Mouse (Mus musculus): ENCODE data around the gene Fbxo17. TPM values are rescaled to one million over a fixed set of nuclear protein-coding genes. Genes with fewer than 3 reads are reported as not detected.
"Not testable (repeated sequence)": the region's sequence is repeated elsewhere in the genome, so short reads cannot be mapped to it uniquely, and the experiment has no call there.

The Fbxo17 gene
- polyA plus RNA-seq, 1 experiment: 3.3 TPM

DNA sequence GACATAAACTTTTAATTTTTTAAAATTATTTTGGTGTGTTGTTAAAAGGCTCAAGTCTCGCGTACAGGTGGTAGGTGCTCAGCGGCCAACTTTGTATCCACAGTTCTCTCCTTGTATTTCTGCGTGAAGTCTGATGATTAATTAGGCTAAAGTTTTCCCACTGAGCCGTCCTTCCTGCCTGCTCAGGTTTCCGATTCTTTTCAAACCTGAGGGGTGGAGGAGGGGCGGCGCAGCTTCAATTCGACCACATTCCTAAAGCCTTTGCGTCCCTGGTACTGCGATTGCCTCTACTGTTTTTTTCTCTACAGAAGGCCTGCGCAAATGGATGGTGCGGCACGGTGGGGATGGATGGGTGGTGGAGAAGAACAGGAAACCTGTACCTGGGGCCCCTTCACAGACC, 22.2 kb upstream of the Fbxo17 start:
- no peak for TF ChIP-seq CTCF (IDR thresholded peaks at IDR 0.05; ENCODE audit: borderline replicate concordance, extremely low read depth, insufficient read depth, insufficient read length)
- TF ChIP-seq POLR2A (IDR thresholded peaks at IDR 0.05; ENCODE audit: borderline replicate concordance, extremely low read depth, insufficient read depth, insufficient read length, poor library complexity, severe bottlenecking): no peak
- DNase-seq (ENCODE audit: low read depth): peak; percentile 14

DNA sequence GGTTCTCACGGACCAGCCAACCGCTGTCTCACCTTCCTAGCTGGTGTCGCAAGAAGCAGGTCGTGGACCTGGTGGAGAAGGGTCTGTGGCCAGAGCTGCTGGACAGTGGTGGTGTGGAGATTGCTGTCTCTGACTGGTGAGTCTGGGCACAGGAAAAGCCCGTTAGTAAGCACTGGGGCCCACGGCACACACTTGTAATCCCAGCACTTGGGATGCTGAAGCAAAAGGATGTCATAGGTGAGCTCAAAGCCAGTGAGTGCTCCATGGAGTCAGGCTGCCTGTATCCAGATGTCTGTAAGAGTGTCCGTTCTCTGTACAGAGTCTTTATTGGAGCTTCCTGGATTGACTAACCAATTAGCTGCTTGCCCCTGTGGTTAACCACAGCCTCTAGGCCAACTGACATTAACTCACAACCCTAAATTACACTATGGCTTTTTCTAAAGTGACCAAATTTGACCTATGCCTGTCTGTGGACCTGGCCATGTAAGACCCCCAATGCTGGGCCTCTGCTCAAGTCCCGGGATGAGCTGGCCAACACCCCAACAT, 21.6 kb upstream of the Fbxo17 start:
- TF ChIP-seq POLR2A (IDR thresholded peaks at IDR 0.05; ENCODE audit: borderline replicate concordance, extremely low read depth, insufficient read depth, insufficient read length, poor library complexity, severe bottlenecking): no peak
- TF ChIP-seq CTCF (IDR thresholded peaks at IDR 0.05; ENCODE audit: borderline replicate concordance, extremely low read depth, insufficient read depth, insufficient read length): no peak
- DNase-seq (ENCODE audit: low read depth): no peak

DNA sequence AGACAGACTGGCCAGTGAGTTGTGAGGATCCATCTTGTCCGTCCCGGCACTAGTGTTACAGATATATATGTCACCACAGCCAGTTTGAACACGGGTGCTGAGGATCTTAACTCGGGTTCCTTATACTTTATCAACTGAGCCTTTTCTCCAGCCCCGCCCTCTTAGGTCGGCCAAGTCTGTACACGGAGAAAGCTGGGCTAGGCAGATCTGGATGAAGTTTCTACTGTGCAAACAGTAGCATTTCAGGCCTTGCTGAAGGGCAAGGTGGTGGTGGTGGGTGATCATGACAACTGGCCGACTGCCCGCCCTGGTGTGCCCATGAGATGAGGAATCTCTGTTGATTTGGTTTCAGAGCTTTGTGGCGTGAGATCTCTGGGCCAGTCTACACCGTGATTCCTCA, 19.3 kb upstream of the Fbxo17 start:
- TF ChIP-seq POLR2A (IDR thresholded peaks at IDR 0.05; ENCODE audit: borderline replicate concordance, extremely low read depth, insufficient read depth, insufficient read length, poor library complexity, severe bottlenecking): no peak
- TF ChIP-seq CTCF (IDR thresholded peaks at IDR 0.05; ENCODE audit: borderline replicate concordance, extremely low read depth, insufficient read depth, insufficient read length): no peak

DNA sequence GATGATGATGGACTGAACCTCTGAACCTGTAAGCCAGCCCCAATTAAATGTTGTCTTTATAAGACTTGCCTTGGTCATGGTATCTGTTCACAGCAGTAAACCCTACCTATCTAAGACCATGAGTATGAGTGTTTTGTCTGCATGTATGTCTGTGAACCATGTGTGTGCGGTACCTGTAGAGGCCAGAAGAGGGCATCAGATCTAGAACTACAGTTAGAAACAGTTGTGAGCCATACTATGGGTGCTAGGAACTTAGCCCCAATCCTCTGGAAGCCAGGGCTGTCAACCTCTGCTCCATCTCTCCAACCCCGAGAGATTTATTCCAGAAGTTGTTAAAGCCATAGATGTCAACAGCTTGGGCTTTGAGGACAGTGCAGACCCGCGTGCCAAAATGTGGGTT, 16.3 kb upstream of the Fbxo17 start:
- no peak for TF ChIP-seq POLR2A (IDR thresholded peaks at IDR 0.05; ENCODE audit: borderline replicate concordance, extremely low read depth, insufficient read depth, insufficient read length, poor library complexity, severe bottlenecking)
- no peak for TF ChIP-seq CTCF (IDR thresholded peaks at IDR 0.05; ENCODE audit: borderline replicate concordance, extremely low read depth, insufficient read depth, insufficient read length)
- DNase-seq (ENCODE audit: low read depth): no peak

More for the DNA sequence above, 19.3 kb upstream of the Fbxo17 start:
- no peak for DNase-seq (ENCODE audit: low read depth)

DNA sequence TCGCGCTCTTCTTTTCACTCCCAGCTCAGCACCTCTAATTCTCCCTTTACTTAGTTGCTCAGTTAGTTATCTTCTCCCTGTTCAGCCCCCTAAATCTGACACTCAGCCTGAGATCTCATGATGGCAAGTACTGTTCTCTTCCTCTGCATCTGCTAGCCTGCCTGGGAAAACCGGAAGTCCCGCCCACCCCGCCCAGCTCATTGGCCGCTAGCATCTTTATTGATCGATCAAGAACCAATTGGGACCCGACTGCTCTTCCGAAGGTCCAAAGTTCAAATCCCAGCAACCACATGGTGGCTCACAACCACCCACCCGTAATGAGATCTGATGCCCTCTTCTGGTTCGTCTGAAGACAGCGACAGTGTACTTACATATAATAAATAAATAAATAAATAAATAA, 15.3 kb upstream of the Fbxo17 start:
- not testable (repeated sequence) for DNase-seq (ENCODE audit: low read depth)

DNA sequence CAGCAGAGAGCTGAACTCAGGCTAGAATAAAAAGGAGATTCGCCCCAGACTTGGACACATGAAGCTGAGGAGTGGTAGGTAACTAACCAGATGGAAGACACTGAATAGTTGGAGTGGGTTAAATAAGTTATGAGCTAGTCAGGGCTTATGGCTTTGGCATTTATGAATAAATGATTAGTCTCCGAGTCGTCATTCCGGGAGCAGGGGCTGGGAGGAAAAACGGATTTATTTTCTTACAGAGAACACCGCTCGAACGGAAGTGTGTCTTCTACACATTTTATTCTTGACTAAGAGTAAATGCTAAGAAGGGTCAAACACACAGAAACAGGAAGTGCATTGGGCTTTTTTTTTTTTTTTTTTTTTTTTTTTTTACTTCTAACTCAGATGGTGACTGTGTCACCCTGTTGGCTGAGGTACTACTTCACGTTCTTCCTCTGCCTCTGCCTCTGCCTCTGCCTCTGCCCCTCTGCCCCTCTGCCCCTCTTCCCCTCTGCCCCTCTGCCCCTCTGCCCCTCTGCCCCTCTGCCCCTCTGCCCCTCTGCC, 13.9 kb upstream of the Fbxo17 start:
- no peak for TF ChIP-seq CTCF (IDR thresholded peaks at IDR 0.05; ENCODE audit: borderline replicate concordance, extremely low read depth, insufficient read depth, insufficient read length)
- no peak for TF ChIP-seq POLR2A (IDR thresholded peaks at IDR 0.05; ENCODE audit: borderline replicate concordance, extremely low read depth, insufficient read depth, insufficient read length, poor library complexity, severe bottlenecking)
- DNase-seq (ENCODE audit: low read depth): no peak

DNA sequence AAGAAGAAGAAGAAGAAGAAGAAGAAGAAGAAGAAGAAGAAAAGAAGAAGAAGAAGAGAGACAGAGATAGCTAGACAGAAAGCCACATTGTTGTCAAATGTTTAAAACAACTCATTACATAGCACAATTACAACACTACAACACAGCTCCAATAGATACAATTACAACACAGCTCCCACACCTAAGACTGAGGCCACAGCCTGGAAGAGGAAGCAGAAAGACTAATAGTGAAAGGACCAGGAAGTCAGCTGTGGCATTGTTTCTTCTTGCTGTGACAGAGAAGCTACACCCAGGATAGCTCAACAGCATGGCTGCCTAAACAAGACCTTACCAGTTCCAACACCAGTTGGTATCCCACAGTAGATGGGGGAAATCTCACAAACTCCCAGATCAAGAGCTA, 7.2 kb upstream of the Fbxo17 start:
- no peak for DNase-seq (ENCODE audit: low read depth)
- TF ChIP-seq POLR2A (IDR thresholded peaks at IDR 0.05; ENCODE audit: borderline replicate concordance, extremely low read depth, insufficient read depth, insufficient read length, poor library complexity, severe bottlenecking) (no peak), CTCF (IDR thresholded peaks at IDR 0.05; ENCODE audit: borderline replicate concordance, extremely low read depth, insufficient read depth, insufficient read length) (no peak)

DNA sequence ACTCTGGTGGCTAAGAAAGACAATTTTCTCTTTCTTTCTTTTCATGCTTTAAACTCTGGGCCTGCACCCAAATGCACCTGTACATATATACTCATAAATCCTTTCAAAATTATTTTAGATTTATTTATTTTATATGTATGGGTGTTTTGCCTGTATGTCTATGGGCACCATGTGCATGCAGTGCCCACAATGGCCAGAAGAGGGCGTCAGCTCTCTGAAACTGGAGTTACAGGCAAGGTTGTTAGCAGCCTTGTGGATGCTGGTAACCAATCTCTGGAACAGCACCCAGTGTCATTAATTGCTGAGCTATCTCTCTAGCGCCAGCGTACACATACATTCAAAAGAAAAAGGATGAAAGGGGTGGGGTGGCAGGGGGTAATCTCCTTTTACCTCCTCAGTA, 5.6 kb upstream of the Fbxo17 start:
- no peak for DNase-seq (ENCODE audit: low read depth)
- TF ChIP-seq CTCF (IDR thresholded peaks at IDR 0.05; ENCODE audit: borderline replicate concordance, extremely low read depth, insufficient read depth, insufficient read length) (0 out of 2 replicates have a peak, but pooled peaks have one; percentile 12), POLR2A (IDR thresholded peaks at IDR 0.05; ENCODE audit: borderline replicate concordance, extremely low read depth, insufficient read depth, insufficient read length, poor library complexity, severe bottlenecking) (no peak)

DNA sequence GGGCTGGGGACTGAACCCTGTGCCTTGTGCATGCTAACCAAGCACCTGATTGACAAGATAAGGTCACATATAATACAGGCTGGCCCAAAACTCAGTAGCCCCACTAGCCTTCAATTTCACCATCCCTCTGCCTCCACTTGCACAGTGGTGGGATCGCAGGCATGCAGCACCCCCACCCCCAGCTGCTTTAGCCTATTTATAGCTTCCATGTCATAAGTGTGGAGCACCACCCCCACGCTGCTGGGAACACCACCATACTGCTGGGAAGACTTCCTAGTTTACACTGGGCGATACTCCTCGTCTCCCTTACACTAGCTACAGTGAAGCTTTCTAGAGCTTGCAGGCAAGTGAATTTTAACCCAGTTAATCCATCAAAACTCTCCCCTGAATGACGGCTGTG, 1.9 kb upstream of the Fbxo17 start:
- no peak for TF ChIP-seq CTCF (IDR thresholded peaks at IDR 0.05; ENCODE audit: borderline replicate concordance, extremely low read depth, insufficient read depth, insufficient read length)
- TF ChIP-seq POLR2A (IDR thresholded peaks at IDR 0.05; ENCODE audit: borderline replicate concordance, extremely low read depth, insufficient read depth, insufficient read length, poor library complexity, severe bottlenecking): no peak
- DNase-seq (ENCODE audit: low read depth): no peak

DNA sequence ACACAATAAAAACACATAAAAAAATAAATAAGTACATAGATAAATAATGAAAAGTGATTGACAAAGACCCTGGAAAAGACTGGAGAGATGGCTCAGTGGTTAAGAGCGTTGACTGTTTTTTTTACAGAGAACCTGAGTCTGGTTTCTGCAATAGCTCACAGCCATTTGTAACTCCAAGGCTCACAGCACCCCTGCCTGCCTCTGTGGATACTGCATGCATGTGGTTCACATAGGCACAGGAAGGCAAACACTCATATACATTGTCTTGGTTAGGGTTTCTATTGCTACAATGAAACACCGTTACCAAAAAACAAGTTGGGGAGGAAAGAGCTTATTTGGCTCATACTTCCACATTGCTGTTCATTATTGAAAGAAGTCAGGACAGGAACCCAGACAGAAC, 1.0 kb upstream of the Fbxo17 start:
- no peak for DNase-seq (ENCODE audit: low read depth)
- TF ChIP-seq CTCF (IDR thresholded peaks at IDR 0.05; ENCODE audit: borderline replicate concordance, extremely low read depth, insufficient read depth, insufficient read length): peak; percentile 10; the same call in 1 of the 2 replicates
- TF ChIP-seq POLR2A (IDR thresholded peaks at IDR 0.05; ENCODE audit: borderline replicate concordance, extremely low read depth, insufficient read depth, insufficient read length, poor library complexity, severe bottlenecking): no peak

DNA sequence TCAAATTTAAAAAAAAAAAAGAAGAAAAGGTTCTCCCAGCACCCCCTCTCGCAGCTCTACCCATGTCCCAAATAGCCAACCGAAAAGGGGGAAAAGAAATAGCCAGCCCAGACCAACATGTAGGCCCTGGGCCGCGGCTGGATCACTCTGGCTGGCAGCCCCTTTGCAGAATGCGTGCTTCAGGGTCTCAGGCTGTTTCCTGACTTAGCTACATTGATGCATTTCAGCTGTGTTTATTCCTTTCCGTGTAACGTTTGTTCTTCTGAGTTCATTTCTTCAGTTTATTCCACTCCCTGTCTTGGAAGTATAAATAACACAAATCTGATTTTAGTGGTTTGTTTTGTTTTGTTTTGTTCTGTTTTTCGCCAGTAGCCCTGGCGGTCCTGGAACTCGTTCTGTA, 1.1 kb downstream of the Fbxo17 start:
- no peak for DNase-seq (ENCODE audit: low read depth)
- TF ChIP-seq CTCF (IDR thresholded peaks at IDR 0.05; ENCODE audit: borderline replicate concordance, extremely low read depth, insufficient read depth, insufficient read length): no peak
- no peak for TF ChIP-seq POLR2A (IDR thresholded peaks at IDR 0.05; ENCODE audit: borderline replicate concordance, extremely low read depth, insufficient read depth, insufficient read length, poor library complexity, severe bottlenecking)

DNA sequence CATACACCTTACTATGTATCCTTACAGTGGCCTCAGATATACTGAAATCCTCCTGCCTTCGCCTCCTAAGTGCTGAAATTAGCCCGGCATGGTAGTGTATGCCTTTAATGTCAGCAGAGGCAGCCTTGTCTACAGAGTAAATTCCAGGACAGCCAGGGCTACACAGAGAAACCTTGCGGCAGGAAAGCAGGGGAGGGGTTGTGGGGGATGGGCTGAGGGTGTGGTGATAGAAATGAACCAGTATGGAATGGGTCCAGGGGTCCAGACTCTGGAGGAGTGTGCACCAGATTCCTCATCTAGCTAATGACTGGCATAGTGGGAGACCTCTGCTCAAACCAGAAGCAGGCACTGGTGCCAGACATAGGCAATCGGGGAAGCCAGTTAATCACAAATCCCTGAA, 2.6 kb downstream of the Fbxo17 start:
- TF ChIP-seq POLR2A (IDR thresholded peaks at IDR 0.05; ENCODE audit: borderline replicate concordance, extremely low read depth, insufficient read depth, insufficient read length, poor library complexity, severe bottlenecking) (no peak), CTCF (IDR thresholded peaks at IDR 0.05; ENCODE audit: borderline replicate concordance, extremely low read depth, insufficient read depth, insufficient read length) (no peak)
- no peak for DNase-seq (ENCODE audit: low read depth)

Data from brain, embryonic 14.5 days (tissue).